Mouse (Mus musculus): Measurements from ENCODE around the gene Rce1. TPM values are rescaled to one million over a fixed set of nuclear protein-coding genes. Genes with fewer than 3 reads are reported as not detected.

The Rce1 gene
- polyA plus RNA-seq, 1 experiment from 2014 or later = 52.5 TPM

GRCm38 (mm10) chr19:4608511-4608910 lies 16.9 kb downstream of the Rce1 start:
- Histone ChIP-seq H3K9ac (replicated peaks; ENCODE audit: low read depth) (no peak overlapping the region), H3K4me3 (ENCODE audit: low read depth, low read length) (no peak overlapping the region), H3K36me3 (ENCODE audit: insufficient read depth, low read length) (no peaks in the 10 kb centered on the region), H3K27me3 (replicated peaks; ENCODE audit: insufficient read depth, low read length) (no peaks in the 10 kb centered on the region), H3K4me1 (ENCODE audit: insufficient read depth, low read depth, low read length) (no peaks in the 10 kb centered on the region), H3K27ac (ENCODE audit: low read length) (no peak overlapping the region), H3K4me2 (replicated peaks; ENCODE audit: low read depth, low read length) (no peak overlapping the region), H3K9me3 (ENCODE audit: low read length) (no peaks in the 10 kb centered on the region)
- no peak for DNase-seq (ENCODE audit: low spot score)
- WGBS = 76% methylated on average over 4 of the region's 4 CpGs
- TF ChIP-seq EP300 (IDR thresholded peaks at IDR 0.05) (no peak), CTCF (IDR thresholded peaks at IDR 0.05) (no peak)
- no peak for ATAC-seq

GRCm38 (mm10) chr19:4607406-4607805 lies 18.0 kb downstream of the Rce1 start:
- Histone ChIP-seq H3K9ac (replicated peaks; ENCODE audit: low read depth) (no peak overlapping the region), H3K9me3 (ENCODE audit: low read length) (no peaks in the 10 kb centered on the region), H3K27ac (ENCODE audit: low read length) (no peak overlapping the region), H3K4me3 (ENCODE audit: low read depth, low read length) (no peak overlapping the region), H3K27me3 (replicated peaks; ENCODE audit: insufficient read depth, low read length) (no peaks in the 10 kb centered on the region), H3K4me1 (ENCODE audit: insufficient read depth, low read depth, low read length) (no peaks in the 10 kb centered on the region), H3K4me2 (replicated peaks; ENCODE audit: low read depth, low read length) (no peak overlapping the region), H3K36me3 (ENCODE audit: insufficient read depth, low read length) (no peaks in the 10 kb centered on the region)
- TF ChIP-seq CTCF (IDR thresholded peaks at IDR 0.05) (no peak), EP300 (IDR thresholded peaks at IDR 0.05) (no peak)
- DNase-seq (ENCODE audit: low spot score) = no peak
- ATAC-seq = no peak
- 93% methylated on average over 12 of the region's 12 CpGs for WGBS

- Histone ChIP-seq H3K27me3 (replicated peaks; ENCODE audit: insufficient read depth, low read length) (no peaks in the 10 kb centered on the region), H3K4me2 (replicated peaks; ENCODE audit: low read depth, low read length) (no peak overlapping the region), H3K4me1 (ENCODE audit: insufficient read depth, low read depth, low read length) (no peaks in the 10 kb centered on the region), H3K36me3 (ENCODE audit: insufficient read depth, low read length) (no peaks in the 10 kb centered on the region), H3K9ac (replicated peaks; ENCODE audit: low read depth) (no peak overlapping the region), H3K27ac (ENCODE audit: low read length) (no peak overlapping the region), H3K9me3 (ENCODE audit: low read length) (no peaks in the 10 kb centered on the region), H3K4me3 (ENCODE audit: low read depth, low read length) (no peak overlapping the region)
- no peak for TF ChIP-seq EP300 (IDR thresholded peaks at IDR 0.05)
- no peak for TF ChIP-seq CTCF (IDR thresholded peaks at IDR 0.05)
- WGBS = 72% methylated on average over 4 of the region's 4 CpGs
- DNase-seq (ENCODE audit: low spot score) = no peak
- no peak for ATAC-seq
These were observed 19.8 kb downstream of the Rce1 start for GRCm38 (mm10) chr19:4605654-4606053.

GRCm38 (mm10) chr19:4603801-4604723 lies 21.4 kb downstream of the Rce1 start:
- Histone ChIP-seq H3K4me1 (ENCODE audit: insufficient read depth, low read depth, low read length) (no peaks in the 10 kb centered on the region), H3K4me2 (replicated peaks; ENCODE audit: low read depth, low read length) (no peak overlapping the region), H3K27ac (ENCODE audit: low read length) (no peak overlapping the region), H3K9me3 (ENCODE audit: low read length) (no peaks in the 10 kb centered on the region), H3K4me3 (ENCODE audit: low read depth, low read length) (no peak overlapping the region), H3K9ac (replicated peaks; ENCODE audit: low read depth) (no peak overlapping the region), H3K27me3 (replicated peaks; ENCODE audit: insufficient read depth, low read length) (no peaks in the 10 kb centered on the region), H3K36me3 (ENCODE audit: insufficient read depth, low read length) (no peaks in the 10 kb centered on the region)
- TF ChIP-seq CTCF (IDR thresholded peaks at IDR 0.05) (peak; percentile 81), EP300 (IDR thresholded peaks at IDR 0.05) (no peak)
- WGBS = 32% methylated on average over 24 of the region's 24 CpGs
- peak; percentile 91 for ATAC-seq
- DNase-seq (ENCODE audit: low spot score) = peak; percentile 83

- WGBS = 88% methylated on average over 20 of the region's 20 CpGs
- Histone ChIP-seq H3K36me3 (ENCODE audit: insufficient read depth, low read length) (no peaks in the 10 kb centered on the region), H3K4me2 (replicated peaks; ENCODE audit: low read depth, low read length) (no peak overlapping the region), H3K27ac (ENCODE audit: low read length) (no peak overlapping the region), H3K4me3 (ENCODE audit: low read depth, low read length) (no peak overlapping the region), H3K9ac (replicated peaks; ENCODE audit: low read depth) (no peak overlapping the region), H3K4me1 (ENCODE audit: insufficient read depth, low read depth, low read length) (no peaks in the 10 kb centered on the region), H3K27me3 (replicated peaks; ENCODE audit: insufficient read depth, low read length) (no peaks in the 10 kb centered on the region), H3K9me3 (ENCODE audit: low read length) (no peaks in the 10 kb centered on the region)
- DNase-seq (ENCODE audit: low spot score) (no peak), ATAC-seq (no peak)
- TF ChIP-seq CTCF (IDR thresholded peaks at IDR 0.05) = no peak
These were observed 23.0 kb downstream of the Rce1 start for GRCm38 (mm10) chr19:4602459-4602858.

- Histone ChIP-seq H3K9me3 (ENCODE audit: low read length) (no peaks in the 10 kb centered on the region), H3K27ac (ENCODE audit: low read length) (no peak overlapping the region), H3K9ac (replicated peaks; ENCODE audit: low read depth) (no peak overlapping the region), H3K36me3 (ENCODE audit: insufficient read depth, low read length) (no peaks in the 10 kb centered on the region), H3K4me2 (replicated peaks; ENCODE audit: low read depth, low read length) (no peak overlapping the region), H3K4me3 (ENCODE audit: low read depth, low read length) (no peak overlapping the region), H3K27me3 (replicated peaks; ENCODE audit: insufficient read depth, low read length) (no peaks in the 10 kb centered on the region), H3K4me1 (ENCODE audit: insufficient read depth, low read depth, low read length) (no peaks in the 10 kb centered on the region)
- ATAC-seq = no peak
- WGBS = 43% methylated on average over 2 of the region's 2 CpGs
- no peak for DNase-seq (ENCODE audit: low spot score)
- TF ChIP-seq CTCF (IDR thresholded peaks at IDR 0.05) = no peak
- no peak for TF ChIP-seq EP300 (IDR thresholded peaks at IDR 0.05)
These were observed 29.4 kb downstream of the Rce1 start for GRCm38 (mm10) chr19:4596071-4596470.
